Mouse (Mus musculus) spleen, adult 2 months (tissue): ENCODE data around the gene Slc7a7.

Source experiments
- CTCF ChIP-seq: fragments of 200-500 bp; IDR thresholded peaks from 2 replicates; pipeline ENCODE4 v1.5.1; 2011; ENCODE audit warnings: mild to moderate bottlenecking, inconsistent platforms; ENCODE audit not compliant: insufficient read depth, insufficient read length, insufficient replicate concordance; ENCODE audit errors: extremely low read depth
- POLR2A ChIP-seq: fragments of 200-500 bp; IDR thresholded peaks from 2 replicates; pipeline ENCODE4 v1.6.1; 2011; ENCODE audit warnings: low read depth, low read length, inconsistent platforms

- TF ChIP-seq CTCF (no peak), POLR2A (no peak)
Measured at GRCm38 (mm10) chr14:54443712-54444618, 26.4 kb upstream of the Slc7a7 start.
